Mouse (Mus musculus): Measurements from ENCODE around the gene Shank3.

The Shank3 gene

DNA sequence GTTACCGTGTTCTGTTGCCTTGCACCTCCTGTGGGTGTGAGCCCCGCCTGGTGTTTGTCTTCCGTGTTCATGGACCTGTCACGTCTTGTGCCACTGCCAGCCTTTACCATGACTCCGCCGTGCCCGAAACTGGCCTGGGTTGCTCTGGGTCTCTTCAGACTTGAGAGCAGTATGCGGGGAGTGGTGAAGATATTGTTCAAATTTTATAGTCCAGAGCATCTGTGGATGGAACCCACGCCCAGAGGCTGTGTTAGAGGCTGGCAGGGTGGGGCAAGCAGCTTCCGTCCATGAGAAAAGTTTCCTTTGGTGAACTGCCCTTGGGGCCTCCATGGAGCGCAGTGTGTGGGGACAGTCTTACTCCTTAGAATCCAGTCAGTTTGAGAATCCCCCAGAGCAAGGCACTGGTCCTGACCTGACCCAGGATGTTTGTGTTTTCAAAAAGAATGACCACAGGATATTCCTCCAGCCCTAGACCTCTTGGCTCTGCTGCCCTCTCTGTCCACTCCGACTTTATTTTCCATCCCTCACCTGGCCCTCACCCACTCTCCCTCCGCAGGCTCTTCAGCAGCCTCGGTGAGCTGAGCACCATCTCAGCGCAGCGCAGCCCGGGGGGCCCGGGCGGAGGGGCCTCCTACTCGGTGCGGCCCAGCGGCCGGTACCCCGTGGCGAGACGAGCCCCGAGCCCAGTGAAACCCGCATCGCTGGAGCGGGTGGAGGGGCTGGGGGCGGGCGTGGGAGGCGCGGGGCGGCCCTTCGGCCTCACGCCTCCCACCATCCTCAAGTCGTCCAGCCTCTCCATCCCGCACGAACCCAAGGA is 58.0 kb downstream of the Shank3 start:
- DNase-seq (ENCODE audit: low spot score) = peak; percentile 13

DNA sequence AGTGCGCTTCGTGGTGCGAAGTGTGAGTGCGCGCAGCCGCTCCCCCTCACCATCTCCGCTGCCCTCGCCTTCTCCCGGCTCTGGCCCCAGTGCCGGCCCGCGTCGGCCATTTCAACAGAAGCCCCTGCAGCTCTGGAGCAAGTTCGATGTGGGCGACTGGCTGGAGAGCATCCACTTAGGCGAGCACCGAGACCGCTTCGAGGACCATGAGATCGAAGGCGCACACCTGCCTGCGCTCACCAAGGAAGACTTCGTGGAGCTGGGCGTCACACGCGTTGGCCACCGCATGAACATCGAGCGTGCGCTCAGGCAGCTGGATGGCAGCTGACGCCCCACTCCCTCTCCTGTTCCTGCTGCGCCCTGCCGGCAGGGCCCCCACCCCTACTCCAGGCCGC is 58.6 kb downstream of the Shank3 start:
- peak; percentile 14 for DNase-seq (ENCODE audit: low spot score)

DNA sequence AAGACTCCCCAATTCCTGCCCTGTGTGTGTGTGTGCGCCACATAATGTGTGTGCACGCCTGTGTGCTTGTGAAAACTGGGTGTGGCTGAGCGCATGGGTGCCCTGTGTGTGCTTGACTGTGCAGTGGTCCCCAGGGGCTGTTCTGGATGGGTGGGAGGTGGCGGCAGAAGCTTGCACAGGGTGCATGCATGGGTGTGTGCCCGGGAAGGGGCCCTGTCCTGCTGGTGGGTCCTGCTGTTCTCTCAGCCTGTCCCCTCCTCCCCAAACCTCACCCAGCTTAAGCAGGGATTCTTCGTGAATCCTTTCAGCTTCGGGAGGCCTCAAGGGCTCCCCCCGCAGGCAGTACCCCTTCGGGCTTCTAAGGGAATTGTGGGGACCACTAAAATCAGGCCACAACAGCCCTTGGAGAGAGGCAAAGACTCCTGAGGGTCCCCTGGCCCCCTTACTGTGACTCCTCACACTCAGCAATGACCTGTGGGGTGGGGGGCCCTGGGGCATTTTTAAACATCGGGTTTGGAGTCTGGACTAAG is 59.8 kb downstream of the Shank3 start:
- DNase-seq (ENCODE audit: low spot score) = peak; percentile 9

DNA sequence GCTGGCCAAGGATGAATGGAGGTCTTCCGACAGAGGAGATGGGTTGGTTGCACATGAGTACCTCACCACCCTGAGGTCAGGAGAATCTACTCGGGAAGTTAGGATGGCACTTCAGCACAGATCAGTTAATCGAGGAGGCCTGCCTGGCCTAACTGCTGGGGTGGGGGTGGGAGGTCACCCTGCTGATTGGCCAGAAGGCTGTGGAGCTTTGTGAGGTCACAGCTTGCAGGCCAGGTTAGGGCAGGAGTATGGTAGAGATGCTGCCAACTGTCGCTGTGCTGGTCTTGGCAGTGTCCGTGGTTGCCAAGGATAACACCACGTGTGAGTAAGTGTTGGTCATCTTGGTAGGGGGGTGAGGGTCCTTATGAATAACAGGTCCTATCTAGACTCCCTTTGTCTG is 68.7 kb downstream of the Shank3 start, which contains the start of gene Acr:
Gene Acr (plus strand): TSS at position 213 of the 400 bp plus-strand sequence.
- no peak for DNase-seq (ENCODE audit: low spot score)

DNA sequence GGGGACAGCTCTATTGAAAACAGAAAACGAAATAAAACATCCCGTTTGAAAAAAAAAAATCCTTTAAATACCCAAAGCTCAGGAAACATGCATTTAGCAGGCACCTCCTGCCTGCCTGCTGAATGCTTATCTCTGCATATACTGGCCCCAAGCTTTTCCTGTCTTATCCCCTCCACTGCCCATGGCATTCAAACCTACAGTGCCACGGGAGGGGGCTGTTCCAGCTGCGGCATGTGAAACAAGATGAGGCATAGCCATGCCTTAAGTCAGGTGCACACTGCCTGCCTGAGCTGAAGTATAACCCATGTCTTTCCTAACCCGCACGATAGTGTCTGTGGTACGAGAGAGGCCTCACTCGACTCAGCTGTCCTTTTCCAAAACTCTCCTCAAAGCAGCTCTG is 72.7 kb downstream of the Shank3 start:
- no peak for DNase-seq (ENCODE audit: low spot score)

DNA sequence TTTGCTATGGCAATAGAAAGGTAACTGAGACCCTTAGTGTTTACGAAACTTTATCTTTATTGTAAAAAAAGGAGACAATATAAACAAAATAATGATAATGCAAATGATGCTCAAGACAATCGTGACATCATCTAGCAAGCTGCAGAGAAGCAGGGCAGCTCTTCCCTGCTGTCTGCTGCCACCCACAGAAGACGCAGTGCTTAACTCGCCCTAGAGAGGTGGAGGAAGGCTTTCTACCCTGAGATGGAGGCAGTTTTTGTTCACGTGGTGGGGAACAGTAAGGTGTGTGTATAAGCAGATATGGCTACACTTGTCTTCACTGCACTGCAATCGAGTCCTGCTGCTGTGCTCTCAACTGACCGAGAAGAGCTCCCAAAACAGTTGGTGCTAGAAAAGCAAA is 83.1 kb downstream of the Shank3 start:
- DNase-seq (ENCODE audit: low spot score) = no peak

DNA sequence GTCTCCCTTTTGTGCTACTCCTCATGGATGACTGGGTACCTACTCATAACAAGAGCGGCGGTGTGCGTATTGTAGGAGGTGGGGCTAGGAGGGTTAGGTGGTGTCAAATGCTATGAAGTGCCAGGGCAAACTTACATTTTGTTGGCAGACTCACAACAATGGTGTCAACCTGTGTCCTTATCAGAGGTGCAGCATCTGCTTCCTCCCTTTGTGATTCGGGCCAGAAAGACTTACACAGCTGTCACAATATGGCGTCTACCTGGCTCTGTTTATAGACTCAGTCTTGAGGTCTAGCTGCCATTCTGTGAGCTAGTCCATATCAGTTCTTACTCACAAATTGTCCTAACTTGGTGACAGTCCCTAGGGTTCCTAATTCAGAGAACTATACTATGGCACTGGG is 85.7 kb downstream of the Shank3 start:
- DNase-seq (ENCODE audit: low spot score) = no peak

DNA sequence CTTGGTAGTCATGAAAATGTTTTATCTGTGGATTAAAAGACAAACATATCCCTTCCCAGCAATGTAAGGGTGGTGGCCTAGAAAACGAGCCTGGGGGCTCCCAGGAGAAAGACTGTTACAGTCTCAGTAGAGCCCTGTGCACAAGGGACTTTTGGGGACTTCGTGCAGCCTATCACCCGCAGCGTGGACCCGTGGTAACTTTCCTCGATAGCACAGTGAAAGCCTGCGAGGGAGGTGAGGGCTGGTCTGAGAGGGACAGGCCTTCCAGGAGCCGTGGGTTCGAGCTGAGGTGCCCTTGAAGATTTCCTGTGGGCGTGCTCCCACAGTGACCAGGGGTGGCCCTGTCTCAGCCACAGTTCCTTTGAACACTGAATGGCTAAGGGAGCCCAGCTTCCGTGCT is 86.2 kb downstream of the Shank3 start:
- no peak for DNase-seq (ENCODE audit: low spot score)

DNA sequence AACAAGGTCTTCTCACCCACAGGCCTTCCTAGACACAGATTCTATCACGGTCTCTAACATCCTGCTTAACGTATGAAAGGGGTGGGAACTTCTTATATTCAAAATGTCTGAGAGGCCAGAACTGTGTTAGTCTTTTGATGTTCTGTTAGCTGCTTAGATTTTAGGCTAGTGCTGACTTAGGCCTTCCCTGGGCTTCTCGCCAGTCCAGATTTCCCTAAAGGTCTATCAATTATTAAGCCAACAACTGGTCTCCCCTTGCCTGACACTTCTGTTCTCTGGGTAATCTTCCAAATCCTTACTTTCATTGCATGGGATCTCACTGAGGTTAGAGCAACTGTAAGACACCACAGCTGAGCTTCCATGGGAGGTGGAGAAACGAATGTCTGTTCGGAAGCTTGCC is 89.7 kb downstream of the Shank3 start:
- no peak for DNase-seq (ENCODE audit: low spot score)

DNA sequence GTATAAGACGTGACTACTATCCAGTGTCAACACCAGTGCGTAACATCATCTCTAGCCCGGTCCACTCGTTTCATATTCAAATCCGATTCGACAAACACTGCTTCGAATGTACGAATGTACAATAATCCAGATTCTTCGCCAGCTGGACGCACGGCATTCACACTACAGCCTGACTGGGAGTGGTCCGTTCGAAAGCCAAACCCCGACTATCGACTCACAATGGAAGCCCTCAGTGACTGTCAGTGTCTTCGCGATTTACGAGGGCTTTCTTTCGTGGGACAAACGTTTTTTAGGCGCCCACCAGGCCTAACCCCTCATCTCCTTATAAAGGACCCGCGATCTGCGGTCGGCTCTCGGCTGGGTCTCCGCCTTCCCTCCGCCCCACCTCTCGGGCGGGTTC is 91.9 kb downstream of the Shank3 start:
- peak; percentile 31 for DNase-seq (ENCODE audit: low spot score)

DNA sequence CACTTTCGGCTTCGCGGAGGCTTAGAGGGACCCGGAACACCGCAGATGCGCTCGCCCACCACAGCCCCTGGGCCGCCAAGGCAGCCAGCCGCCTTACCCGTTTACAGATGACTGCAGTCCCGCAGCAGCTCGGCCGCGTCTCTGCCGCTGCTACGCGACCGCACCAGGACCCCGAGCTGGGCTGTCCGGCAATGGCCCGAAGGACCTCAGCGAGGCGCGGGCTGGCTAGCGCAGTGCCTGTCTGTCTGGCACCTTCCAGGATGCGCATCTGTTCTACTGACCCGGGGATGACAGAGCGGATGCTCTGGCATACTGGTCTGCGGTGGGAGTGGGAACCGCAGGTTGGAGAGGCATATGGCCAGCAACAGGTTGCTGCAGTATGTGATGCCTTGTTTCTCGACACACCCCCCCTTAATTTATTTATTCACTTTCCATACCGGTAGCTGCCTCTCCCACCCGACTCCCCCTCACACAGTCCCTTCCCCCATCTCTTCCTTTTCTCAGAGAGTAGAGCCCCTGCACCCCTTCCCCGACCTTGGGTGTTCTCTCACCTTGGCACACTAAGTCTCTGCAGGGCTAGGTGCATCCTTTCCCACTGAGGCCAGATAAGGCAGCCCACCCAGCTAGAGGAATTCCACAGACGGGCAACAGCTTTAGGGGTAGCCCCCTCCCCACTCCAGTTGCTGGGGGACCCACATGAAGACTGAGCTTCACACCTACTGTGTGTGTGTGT is 92.5 kb downstream of the Shank3 start, which contains the start of gene Rabl2:
Gene Rabl2 (minus strand): TSS at position 201 of the 733 bp plus-strand sequence.
- peak; percentile 93 for DNase-seq (ENCODE audit: low spot score)

DNA sequence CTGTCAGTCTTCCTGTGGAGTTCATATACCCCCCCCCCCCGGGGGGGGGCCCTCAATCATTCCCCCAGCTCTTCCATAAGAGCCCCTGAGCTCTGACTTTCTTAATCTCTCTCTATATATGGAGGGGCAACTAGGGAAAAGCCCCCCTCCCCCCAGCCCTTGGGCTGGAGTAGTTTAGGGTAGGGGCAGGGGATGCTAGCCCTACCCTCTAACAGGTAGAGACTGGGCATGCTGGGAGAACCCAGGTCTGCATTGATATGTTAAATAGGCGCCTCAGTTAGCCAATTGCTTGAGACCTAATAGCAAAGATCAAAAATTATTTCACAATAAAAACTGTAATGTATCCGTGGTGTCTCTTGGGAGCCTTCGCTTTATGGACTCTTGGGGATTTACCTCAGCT is 93.1 kb downstream of the Shank3 start:
- DNase-seq (ENCODE audit: low spot score) = no peak

DNA sequence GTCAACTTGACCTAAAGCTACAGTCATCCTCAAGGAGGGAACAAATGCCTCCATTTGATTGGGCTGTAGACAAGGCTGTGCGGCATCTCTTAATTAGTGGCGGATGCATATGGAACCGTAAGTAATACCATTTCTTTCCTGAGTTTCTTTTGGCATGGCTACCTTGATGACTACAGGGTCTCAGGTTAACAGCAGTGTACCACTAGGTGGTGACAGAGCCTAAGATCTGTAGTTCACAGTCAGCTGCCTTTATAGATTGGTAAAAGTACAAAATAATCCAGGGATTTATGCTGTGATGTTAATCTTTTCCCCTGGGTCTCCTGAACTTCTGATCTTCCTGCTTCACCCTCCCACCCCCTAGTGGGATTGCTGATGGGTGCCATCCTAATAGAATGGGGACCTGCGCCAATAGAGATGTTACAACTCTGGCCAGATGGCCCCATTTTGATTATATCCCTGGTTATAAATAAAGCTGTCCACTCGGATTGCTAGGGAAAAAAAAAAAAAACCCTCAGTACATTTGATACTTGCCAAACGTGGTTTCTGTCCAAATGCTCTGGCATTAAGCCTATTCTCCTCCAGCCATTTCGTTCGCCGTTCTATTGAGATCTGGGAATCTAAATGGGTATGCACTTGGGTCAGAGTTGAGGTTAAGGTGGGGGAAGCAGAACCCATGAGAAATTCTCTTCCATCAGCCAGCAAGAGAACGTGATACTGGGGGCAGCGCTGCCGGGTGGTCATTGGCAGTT is 106.6 kb downstream of the Shank3 start:
- DNase-seq (ENCODE audit: low spot score) = no peak

DNA sequence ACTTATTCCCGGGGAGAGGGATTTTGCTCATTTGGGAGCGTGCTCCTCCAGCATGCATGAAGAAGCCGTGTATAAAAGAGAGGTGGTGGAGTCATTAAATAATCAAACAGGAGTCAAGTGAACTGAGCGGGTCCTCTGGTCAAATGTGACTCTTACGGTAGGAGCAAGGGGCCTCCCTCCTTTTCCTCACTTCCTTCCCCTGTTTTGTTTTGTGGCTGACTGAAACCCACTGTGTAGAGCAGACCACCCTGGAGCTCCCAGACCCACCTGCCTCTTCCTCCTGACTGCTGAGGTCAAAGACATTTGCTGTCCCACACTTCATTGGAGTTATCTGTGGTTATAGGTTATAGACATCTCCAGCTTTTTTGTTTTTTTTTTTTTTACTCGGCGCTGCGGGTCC is 108.1 kb downstream of the Shank3 start:
- DNase-seq (ENCODE audit: low spot score) = no peak

DNA sequence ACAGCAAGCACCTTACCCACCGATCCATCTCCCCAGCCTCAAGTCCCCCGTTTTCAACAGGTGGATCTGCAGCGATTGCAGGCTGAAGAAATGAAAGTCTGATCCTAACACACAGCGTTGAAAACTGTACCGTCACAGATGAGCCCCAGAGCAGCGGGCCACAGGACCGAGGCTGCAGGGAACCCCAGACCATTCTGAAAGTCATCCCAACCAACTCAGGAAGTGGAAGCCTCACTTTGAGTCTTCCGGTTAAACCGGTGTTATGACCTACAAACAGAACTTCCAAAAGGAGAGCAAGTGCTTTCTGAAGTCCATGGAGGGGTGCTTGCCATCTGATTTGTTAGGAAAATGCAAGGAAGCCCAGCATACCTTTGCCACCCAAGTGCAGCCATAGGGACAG is 108.5 kb downstream of the Shank3 start:
- DNase-seq (ENCODE audit: low spot score) = no peak

Measured in embryo, embryonic 10.5 days (tissue).